Mouse (Mus musculus): ENCODE measurements around the gene Lhx4.

The Lhx4 gene

GRCm38 (mm10) chr1:155751484-155752255 lies at the start of gene Lhx4:
Gene Lhx4 (minus strand): TSS chr1:155751684.
- in situ Hi-C loops (cut with MboI; ENCODE audit: unreplicated experiment in 2 of 2), result no loop called here

DNA sequence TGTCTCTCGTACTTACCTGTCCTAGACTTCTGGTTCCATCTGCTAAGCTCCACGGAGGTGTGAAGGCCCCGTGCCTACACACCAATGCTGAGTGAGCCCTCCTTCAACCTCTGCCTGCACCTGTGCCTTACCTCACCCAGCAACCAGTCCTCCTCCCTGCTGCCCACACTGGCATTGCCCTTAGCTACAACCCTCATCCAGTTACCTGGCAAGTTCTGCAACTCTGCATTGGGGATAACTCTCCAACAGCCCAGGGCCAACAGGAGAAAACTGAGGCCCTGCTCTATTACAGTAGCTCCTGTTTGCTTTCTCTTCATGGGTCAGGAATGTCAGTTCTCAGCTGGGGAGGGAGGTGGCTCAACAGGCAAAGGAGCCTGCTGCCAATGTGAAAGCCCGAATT lies 46.5 kb upstream of the Lhx4 start:
- in situ Hi-C loops (cut with MboI; ENCODE audit: unreplicated experiment in 2 of 2), result no loop called here

DNA sequence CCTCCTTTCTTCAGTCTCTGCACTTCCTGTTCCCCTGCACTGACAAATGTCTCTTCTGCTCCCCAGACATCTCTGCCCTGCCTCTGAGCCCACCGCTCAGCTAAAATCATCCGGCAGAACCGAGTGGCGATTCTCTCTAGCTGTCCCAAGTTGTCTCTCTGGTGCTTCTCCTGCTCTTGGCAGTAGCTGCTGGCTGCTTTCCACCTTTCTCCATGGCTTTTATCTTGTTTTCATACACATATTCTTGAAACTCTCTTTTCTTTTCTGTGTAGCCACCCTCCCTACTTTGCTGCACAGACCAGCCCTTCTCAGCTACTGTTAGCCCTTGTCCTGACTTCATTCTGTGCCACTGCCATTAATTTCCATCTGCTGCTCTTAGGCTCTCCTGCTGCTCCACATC lies 45.9 kb upstream of the Lhx4 start:
- in situ Hi-C loops (cut with MboI; ENCODE audit: unreplicated experiment in 2 of 2), result no loop called here

- in situ Hi-C loops (cut with MboI; ENCODE audit: unreplicated experiment in 2 of 2), result no loop called here
Observed at GRCm38 (mm10) chr1:155796757-155797405, 45.4 kb upstream of the Lhx4 start.

DNA sequence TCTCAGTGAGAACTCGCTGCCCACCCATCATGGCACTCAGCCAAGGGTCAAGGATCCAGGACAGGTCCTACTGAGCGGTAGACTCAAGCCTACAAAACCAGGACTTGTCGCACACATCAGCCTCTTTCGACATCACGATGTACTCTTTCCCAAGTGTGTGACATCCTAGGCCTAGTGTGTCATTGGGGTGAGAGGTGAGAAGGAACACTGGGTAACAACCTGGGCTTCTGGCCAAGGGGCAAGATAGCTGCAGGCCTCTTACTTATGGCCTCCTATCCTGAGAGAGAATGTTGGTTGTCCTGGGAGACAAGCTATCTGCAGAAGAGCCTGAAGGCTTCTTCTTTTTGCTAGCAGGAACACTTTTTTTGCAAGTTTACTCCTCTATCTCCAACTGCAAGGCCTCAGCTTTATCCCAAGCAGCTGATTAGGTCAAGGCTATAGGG lies 44.3 kb upstream of the Lhx4 start:
- in situ Hi-C loops (cut with MboI; ENCODE audit: unreplicated experiment in 2 of 2), result no loop called here

GRCm38 (mm10) chr1:155794855-155795254 lies 43.4 kb upstream of the Lhx4 start:
- in situ Hi-C loops (cut with MboI; ENCODE audit: unreplicated experiment in 2 of 2), result no loop called here

- in situ Hi-C loops (cut with MboI; ENCODE audit: unreplicated experiment in 2 of 2), result no loop called here
Observed at GRCm38 (mm10) chr1:155791919-155792318, 40.4 kb upstream of the Lhx4 start.

DNA sequence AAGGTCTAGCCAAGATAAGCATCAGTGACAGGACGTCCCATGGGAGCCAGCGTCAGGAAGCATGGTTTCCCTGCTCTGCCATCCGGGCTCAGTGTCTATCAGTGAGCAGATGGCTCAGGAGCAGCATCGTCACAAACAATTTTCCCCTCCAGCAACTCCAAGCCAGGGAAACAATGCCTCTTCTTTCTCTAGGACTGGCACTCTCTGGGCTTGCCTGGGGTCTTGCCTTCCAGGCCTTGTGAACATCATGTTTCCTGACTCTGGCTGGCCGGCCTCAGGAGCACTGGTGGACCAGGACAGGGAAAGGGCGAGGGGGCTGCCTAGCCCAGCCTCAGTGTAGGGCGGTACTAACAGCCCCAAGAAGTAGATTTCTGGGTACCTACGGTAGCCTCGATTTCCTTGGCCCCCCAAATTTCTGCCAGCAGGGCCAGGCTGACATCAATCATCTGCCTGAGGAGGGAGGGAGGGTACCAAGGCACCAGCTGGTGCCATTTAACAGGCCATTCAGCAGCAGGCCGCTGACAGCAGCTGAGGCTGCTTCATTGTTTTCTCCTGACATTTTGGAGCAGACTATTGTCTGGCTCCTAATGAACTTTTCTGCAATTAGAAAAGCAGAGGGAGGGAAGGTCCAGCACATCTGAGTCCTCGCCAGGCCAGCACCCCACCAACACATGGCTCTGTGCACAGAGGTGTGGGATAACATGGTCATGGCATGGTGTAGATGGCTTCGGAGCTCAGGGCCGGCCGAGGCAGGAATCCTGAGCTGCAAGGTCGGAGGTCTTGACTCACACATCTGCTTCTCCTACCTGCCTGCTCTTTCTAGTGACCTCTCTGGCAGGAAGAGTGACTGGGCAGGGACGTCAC lies 38.9 kb upstream of the Lhx4 start:
- in situ Hi-C loops (cut with MboI; ENCODE audit: unreplicated experiment in 2 of 2), result no loop called here

GRCm38 (mm10) chr1:155785886-155786285 lies 34.4 kb upstream of the Lhx4 start:
- in situ Hi-C loops (cut with MboI; ENCODE audit: unreplicated experiment in 2 of 2), result loop anchor here in 1 of 2 experiments (10.0 kb wide), 1 partner anchor 459 kb away; no protein-coding TSS in a partner anchor

GRCm38 (mm10) chr1:155784343-155785205 lies 33.1 kb upstream of the Lhx4 start:
- in situ Hi-C loops (cut with MboI; ENCODE audit: unreplicated experiment in 2 of 2), result loop anchor here (5.0 to 10.0 kb wide), 3 partner anchors 202 to 460 kb away; no protein-coding TSS in a partner anchor

DNA sequence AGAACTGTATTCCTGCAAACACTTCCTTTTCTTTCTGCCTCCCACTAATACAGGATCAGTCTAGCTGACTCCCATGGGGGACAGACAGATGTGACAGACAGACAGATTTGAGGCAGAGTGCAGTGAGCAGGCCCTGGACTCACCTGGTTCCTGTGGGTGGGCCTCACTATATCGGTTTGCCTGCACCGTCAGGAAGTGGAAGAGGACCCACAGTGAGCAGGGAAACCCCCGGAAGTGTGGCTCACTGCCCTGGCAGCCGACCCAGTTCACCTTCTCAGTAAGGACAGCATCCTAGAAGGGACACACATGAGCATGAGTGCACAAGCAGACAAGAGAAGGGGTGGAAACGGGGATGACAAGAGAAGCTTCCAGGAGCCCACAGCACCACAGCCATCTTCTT lies 30.9 kb upstream of the Lhx4 start:
- in situ Hi-C loops (cut with MboI; ENCODE audit: unreplicated experiment in 2 of 2), result loop anchor here (5.0 to 10.0 kb wide), 3 partner anchors 200 to 462 kb away; no protein-coding TSS in a partner anchor

- in situ Hi-C loops (cut with MboI; ENCODE audit: unreplicated experiment in 2 of 2), result no loop called here
Observed at GRCm38 (mm10) chr1:155777641-155778625, 26.4 kb upstream of the Lhx4 start.

- in situ Hi-C loops (cut with MboI; ENCODE audit: unreplicated experiment in 2 of 2), result no loop called here
Observed at GRCm38 (mm10) chr1:155759167-155759566, 7.7 kb upstream of the Lhx4 start.

DNA sequence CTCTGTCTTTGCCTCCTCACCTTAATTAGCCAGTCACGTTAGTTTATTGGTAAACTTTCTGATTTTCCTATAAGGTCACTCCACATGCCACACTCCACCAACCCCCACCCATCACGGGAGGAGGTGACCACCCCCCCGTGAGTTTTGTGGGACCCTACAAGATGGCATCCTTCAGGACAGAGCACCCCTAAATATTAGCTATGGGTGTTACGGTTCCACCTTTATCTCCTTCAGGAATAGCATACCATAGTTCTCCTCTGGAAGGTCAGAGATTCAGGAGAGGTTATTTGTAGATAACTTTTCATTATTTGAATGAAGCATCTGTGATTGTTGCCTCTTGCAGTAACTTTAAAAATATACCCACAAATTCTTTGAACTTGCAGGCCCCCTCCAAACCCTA lies 7.2 kb upstream of the Lhx4 start:
- in situ Hi-C loops (cut with MboI; ENCODE audit: unreplicated experiment in 2 of 2), result no loop called here

DNA sequence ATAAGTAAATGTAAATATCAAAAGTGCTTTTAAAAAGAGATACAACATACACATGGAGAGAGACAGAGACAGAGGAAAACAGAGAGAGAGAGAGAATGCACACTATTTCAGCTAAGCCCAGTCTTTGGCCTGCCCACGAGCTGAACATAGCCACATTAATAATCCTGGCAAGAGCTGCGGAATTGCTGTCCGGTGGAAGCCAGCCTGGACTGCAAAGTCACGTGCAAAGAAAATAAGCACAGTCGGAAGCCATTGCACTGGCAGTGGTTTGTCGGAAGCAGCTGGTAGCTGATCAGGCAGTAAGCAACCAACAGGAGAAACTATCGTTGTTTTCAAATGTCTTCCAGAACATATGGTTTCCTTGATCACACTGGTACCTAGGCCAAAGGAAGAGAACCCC lies 6.1 kb upstream of the Lhx4 start:
- in situ Hi-C loops (cut with MboI; ENCODE audit: unreplicated experiment in 2 of 2), result no loop called here

DNA sequence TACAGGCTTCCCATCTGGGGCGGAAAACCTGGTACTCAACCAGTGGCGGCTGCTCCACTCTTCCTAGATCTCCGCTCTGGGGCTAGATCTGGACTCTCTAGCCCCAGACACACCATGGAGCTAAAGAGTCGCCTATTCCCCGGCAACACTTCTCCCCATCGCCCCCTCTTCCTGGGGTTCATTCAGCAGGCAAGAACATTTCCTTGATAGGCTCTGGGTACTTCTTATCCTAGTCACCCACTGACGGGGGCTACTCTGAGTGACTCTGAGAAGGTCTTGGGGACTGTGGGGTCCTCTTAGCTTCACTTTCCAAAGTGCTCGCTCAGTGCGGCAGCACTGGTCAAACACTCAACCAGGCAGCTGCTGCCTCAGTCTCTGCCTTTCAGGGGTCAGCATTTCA lies 1.9 kb upstream of the Lhx4 start:
- in situ Hi-C loops (cut with MboI; ENCODE audit: unreplicated experiment in 2 of 2), result no loop called here

- in situ Hi-C loops (cut with MboI; ENCODE audit: unreplicated experiment in 2 of 2), result no loop called here
Observed at GRCm38 (mm10) chr1:155750517-155751178, 836 bp downstream of the Lhx4 start.

- in situ Hi-C loops (cut with MboI; ENCODE audit: unreplicated experiment in 2 of 2), result no loop called here
Observed at GRCm38 (mm10) chr1:155747911-155748310, 3.6 kb downstream of the Lhx4 start.
